Mouse (Mus musculus) hindbrain, embryonic 16.5 days (tissue): ENCODE measurements around the gene Kalrn. TPM values are rescaled to one million over a fixed set of nuclear protein-coding genes. Genes with fewer than 3 reads are reported as not detected.
"Not testable (repeated sequence)": the region's sequence is repeated elsewhere in the genome, so short reads cannot be mapped to it uniquely, and the experiment has no call there.

Source experiments
- ATAC-seq: fragments of 200-750 bp; cut with Nextera tagmentation; 2 replicates; pipeline ENCODE4 v1.8.0; 2017; ENCODE audit warnings: moderate TSS enrichment, moderate library complexity
- H3K27ac ChIP-seq: fragments of 300-500 bp; sonication (generic); 2 replicates; pipeline ENCODE4 v1.5.1; 2014; ENCODE audit warnings: low read depth, mild to moderate bottlenecking, control low read depth, low read length, moderate library complexity
- H3K27me3 ChIP-seq: fragments of 300-500 bp; sonication (generic); replicated peaks from 2 replicates; pipeline ENCODE4 v1.6.1; 2014; ENCODE audit warnings: low read length; ENCODE audit not compliant: control insufficient read depth, insufficient read depth
- H3K36me3 ChIP-seq: fragments of 300-500 bp; sonication (generic); 2 replicates; pipeline ENCODE4 v1.6.1; 2014; ENCODE audit warnings: mild to moderate bottlenecking, low read length, moderate library complexity, mixed read lengths; ENCODE audit not compliant: control insufficient read depth, insufficient read depth
- H3K4me1 ChIP-seq: fragments of 300-500 bp; sonication (generic); 2 replicates; pipeline ENCODE4 v1.6.1; 2014; ENCODE audit warnings: low read depth, low read length; ENCODE audit not compliant: control insufficient read depth, insufficient read depth
- H3K4me2 ChIP-seq: fragments of 300-500 bp; sonication (generic); 2 replicates; pipeline ENCODE4 v1.6.1; 2014; ENCODE audit warnings: mild to moderate bottlenecking, low read length, control low read depth, moderate library complexity
- H3K4me3 ChIP-seq: fragments of 300-500 bp; sonication (generic); 2 replicates; pipeline ENCODE4 v1.5.1; 2014; ENCODE audit warnings: mild to moderate bottlenecking, low read length, control low read depth, moderate library complexity
- H3K9ac ChIP-seq: fragments of 300-500 bp; sonication (generic); 2 replicates; pipeline ENCODE4 v1.6.1; 2014; ENCODE audit warnings: low read depth, mild to moderate bottlenecking, control low read depth, low read length, moderate library complexity
- H3K9me3 ChIP-seq: fragments of 300-500 bp; sonication (generic); 2 replicates; pipeline ENCODE4 v1.6.1; 2014; ENCODE audit warnings: mild to moderate bottlenecking, low read length, moderate library complexity; ENCODE audit not compliant: control insufficient read depth
- WGBS: fragments of 180-500 bp; shearing (Covaris S2); extraction: QIAGEN DNeasy Blood & Tissue Kit; methylation state at CpG from one replicate; pipeline ENCODE4 v1.1.7; 2014; 5-methylcytosine and 5-hydroxymethylcytosine counted together
- polyA plus RNA-seq: library from polyadenylated mRNA; unstranded; fragments of >200 nt; fragmentation: Nextera tagmentation; extraction: Ambion mirVana; gene quantifications from 2 replicates; pipeline ENCODE4 v1.2.1, GENCODE M21; 2015

Kalrn gene
- polyA plus RNA-seq, 1 experiment from 2014 or later = 20.9 TPM

GRCm38 (mm10) chr16:34081683-34082438 is 491.5 kb downstream of the Kalrn start:
- Histone ChIP-seq H3K4me1 (peaks cover 2% of the 10 kb centered on the region; the same call in 1 of the 2 replicates), H3K9me3 (no peaks in the 10 kb centered on the region), H3K36me3 (no peaks in the 10 kb centered on the region), H3K4me3 (no peak overlapping the region), H3K27me3 (no peaks in the 10 kb centered on the region), H3K27ac (no peak overlapping the region), H3K9ac (no peak overlapping the region; the same call in 1 of the 2 replicates), H3K4me2 (no peak overlapping the region)
- WGBS = 56% methylated on average over 19 of the region's 19 CpGs
- ATAC-seq = peak; percentile 52; the same call in 1 of the 2 replicates

GRCm38 (mm10) chr16:34081314-34081682 is 492.0 kb downstream of the Kalrn start:
- H3K4me2 ChIP-seq, H3K36me3 ChIP-seq, ATAC-seq, H3K4me1 ChIP-seq, H3K9me3 ChIP-seq, H3K9ac ChIP-seq, H3K4me3 ChIP-seq, H3K27me3 ChIP-seq, H3K27ac ChIP-seq: not testable (repeated sequence)

DNA sequence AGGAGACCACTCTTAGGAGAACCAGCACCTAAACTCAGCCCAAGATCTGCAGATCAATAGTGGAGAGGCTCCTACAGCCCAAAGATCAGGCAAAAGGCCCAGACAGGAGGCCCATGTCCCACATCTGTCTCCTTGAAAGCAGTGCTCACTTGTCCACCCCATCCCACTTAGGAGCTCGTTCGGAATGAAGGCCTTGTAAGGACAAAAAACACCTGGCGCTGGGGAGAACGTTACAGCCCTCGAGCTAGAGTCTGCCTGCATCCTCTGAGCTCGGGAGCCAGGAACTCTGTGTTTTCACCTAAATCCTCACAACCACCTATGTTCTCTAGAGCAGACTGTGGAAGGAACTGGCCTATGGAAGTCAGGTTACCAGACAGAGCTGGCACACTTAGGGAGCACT is 492.5 kb downstream of the Kalrn start:
- WGBS = 66% methylated on average over 6 of the region's 6 CpGs
- H3K36me3 ChIP-seq = no peaks in the 10 kb centered on the region
- peaks cover 2% of the 10 kb centered on the region; the same call in 1 of the 2 replicates for H3K4me1 ChIP-seq
- no peak for ATAC-seq
- H3K9ac ChIP-seq = no peak overlapping the region; the same call in 1 of the 2 replicates
- no peaks in the 10 kb centered on the region for H3K9me3 ChIP-seq
- H3K27ac ChIP-seq = no peak overlapping the region
- H3K4me3 ChIP-seq = no peak overlapping the region
- H3K4me2 ChIP-seq = no peak overlapping the region
- H3K27me3 ChIP-seq = no peaks in the 10 kb centered on the region

DNA sequence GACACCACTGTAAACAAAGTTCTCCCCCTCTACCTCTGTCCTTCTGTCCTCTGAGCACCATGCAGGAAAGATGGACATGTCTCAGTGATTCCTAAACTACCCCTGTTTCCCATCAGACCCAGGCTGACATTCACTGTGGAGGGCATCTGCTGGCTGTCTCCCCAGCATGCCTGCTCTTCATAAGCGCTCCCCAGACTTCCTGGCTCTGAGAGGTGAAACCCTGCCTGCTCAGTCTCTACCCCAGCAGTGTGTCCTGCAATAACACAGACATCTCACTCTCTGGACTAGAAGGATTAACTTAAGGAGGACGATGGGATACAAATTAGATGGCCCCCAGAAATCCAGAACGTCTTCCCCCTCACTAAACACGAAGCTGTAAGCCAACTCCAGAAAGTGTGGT is 493.8 kb downstream of the Kalrn start:
- no peaks in the 10 kb centered on the region for H3K36me3 ChIP-seq
- no peak overlapping the region for H3K9ac ChIP-seq
- H3K27me3 ChIP-seq = no peaks in the 10 kb centered on the region
- H3K4me2 ChIP-seq = no peak overlapping the region
- H3K4me1 ChIP-seq = peaks cover 2% of the 10 kb centered on the region; the same call in 1 of the 2 replicates
- H3K27ac ChIP-seq = no peak overlapping the region
- H3K9me3 ChIP-seq = no peaks in the 10 kb centered on the region
- WGBS = 78% methylated on average over 4 of the region's 4 CpGs
- H3K4me3 ChIP-seq = no peak overlapping the region
- no peak for ATAC-seq

DNA sequence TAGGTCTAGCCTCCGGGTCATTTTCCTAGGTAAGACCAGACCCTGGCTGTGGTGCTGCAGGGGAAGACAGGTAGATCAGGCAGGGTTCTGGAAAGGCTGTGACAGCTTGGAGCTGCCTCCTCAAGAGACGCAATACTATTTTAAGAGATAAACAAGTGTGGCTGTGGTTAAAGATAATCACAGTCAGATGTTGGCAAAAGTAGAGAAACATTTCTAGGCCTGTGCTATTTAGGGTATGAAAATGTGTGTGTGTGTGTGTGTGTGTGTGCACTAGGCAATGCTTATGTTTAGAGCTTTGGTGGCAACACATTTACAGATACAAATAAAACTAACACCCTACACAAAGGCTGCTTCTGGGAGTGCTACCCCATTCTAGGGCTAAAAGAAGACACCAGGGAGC is 494.6 kb downstream of the Kalrn start:
- no peak overlapping the region for H3K27ac ChIP-seq
- H3K36me3 ChIP-seq = no peaks in the 10 kb centered on the region
- 80% methylated on average over 2 of the region's 2 CpGs for WGBS
- no peaks in the 10 kb centered on the region for H3K27me3 ChIP-seq
- no peaks in the 10 kb centered on the region; the same call in 1 of the 2 replicates for H3K4me1 ChIP-seq
- no peak overlapping the region for H3K9ac ChIP-seq
- no peak overlapping the region for H3K4me3 ChIP-seq
- H3K9me3 ChIP-seq = no peaks in the 10 kb centered on the region
- H3K4me2 ChIP-seq = no peak overlapping the region
- ATAC-seq = no peak

DNA sequence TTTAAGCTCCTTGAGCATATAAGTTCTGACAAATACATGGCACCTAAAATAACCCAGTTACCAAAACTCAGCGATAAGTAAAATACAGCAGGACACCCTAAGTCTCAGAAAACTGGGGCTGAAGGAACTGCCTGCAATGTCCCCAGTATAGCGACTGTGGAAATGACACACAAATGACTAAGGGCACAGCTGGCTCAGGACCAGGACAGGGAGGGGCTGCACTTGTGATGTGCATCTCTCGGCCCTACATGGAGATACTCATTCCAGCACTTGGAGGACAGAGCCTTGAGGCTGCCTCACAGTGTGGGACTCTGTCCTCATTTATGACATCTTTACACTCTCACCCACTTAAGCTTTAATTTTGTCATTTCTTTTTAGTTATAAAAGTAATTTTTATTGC is 497.2 kb downstream of the Kalrn start:
- no peak overlapping the region for H3K27ac ChIP-seq
- H3K27me3 ChIP-seq = no peaks in the 10 kb centered on the region
- H3K9me3 ChIP-seq = no peaks in the 10 kb centered on the region
- H3K4me3 ChIP-seq = no peak overlapping the region
- no peak for ATAC-seq
- WGBS = 74% methylated on average over 3 of the region's 3 CpGs
- no peak overlapping the region for H3K9ac ChIP-seq
- no peaks in the 10 kb centered on the region for H3K4me1 ChIP-seq
- no peak overlapping the region for H3K4me2 ChIP-seq
- no peaks in the 10 kb centered on the region for H3K36me3 ChIP-seq

- no peaks in the 10 kb centered on the region for H3K36me3 ChIP-seq
- 88% methylated on average over 4 of the region's 4 CpGs for WGBS
- H3K27me3 ChIP-seq = no peaks in the 10 kb centered on the region
- H3K4me2 ChIP-seq = no peak overlapping the region
- no peak for ATAC-seq
- H3K4me3 ChIP-seq = no peak overlapping the region
- no peaks in the 10 kb centered on the region for H3K4me1 ChIP-seq
- no peak overlapping the region for H3K27ac ChIP-seq
- no peaks in the 10 kb centered on the region for H3K9me3 ChIP-seq
- no peak overlapping the region for H3K9ac ChIP-seq
Measured at GRCm38 (mm10) chr16:34073930-34074329, 499.4 kb downstream of the Kalrn start.

DNA sequence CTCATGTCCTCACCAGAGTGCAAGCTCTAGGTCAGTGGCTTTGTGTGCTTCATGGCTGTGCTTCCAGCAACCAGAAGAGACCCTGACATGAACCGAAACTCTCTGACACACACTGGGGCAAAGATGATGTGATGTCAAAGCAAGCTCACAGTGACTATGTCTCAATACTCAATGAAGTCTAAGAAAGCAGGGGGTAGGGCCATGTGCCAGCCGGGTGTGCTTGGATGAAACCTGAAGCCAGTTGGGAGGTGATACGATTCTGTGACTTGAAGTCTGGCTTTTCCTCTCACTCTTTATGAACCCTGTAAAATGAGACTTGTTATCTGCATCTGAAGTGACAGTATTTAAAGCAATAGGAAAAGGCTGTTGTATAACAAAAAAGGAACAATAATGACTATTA is 501.2 kb downstream of the Kalrn start:
- Histone ChIP-seq H3K4me1 (no peaks in the 10 kb centered on the region), H3K27ac (no peak overlapping the region), H3K4me3 (no peak overlapping the region), H3K9ac (no peak overlapping the region), H3K4me2 (no peak overlapping the region), H3K27me3 (no peaks in the 10 kb centered on the region), H3K36me3 (no peaks in the 10 kb centered on the region), H3K9me3 (no peaks in the 10 kb centered on the region)
- ATAC-seq = no peak
- WGBS = 82% methylated on average over 3 of the region's 3 CpGs

- H3K9me3 ChIP-seq = no peaks in the 10 kb centered on the region
- H3K27me3 ChIP-seq = no peaks in the 10 kb centered on the region
- no peak for ATAC-seq
- H3K36me3 ChIP-seq = no peaks in the 10 kb centered on the region
- no peak overlapping the region for H3K4me2 ChIP-seq
- H3K9ac ChIP-seq = no peak overlapping the region
- H3K27ac ChIP-seq = no peak overlapping the region
- H3K4me3 ChIP-seq = no peak overlapping the region
- 97% methylated on average over 3 of the region's 3 CpGs for WGBS
- H3K4me1 ChIP-seq = no peaks in the 10 kb centered on the region
Measured at GRCm38 (mm10) chr16:34071223-34071825, 502.0 kb downstream of the Kalrn start.
